Mouse (Mus musculus): ENCODE data around the gene Cyp4f37.
"Not testable (repeated sequence)": the region's sequence is repeated elsewhere in the genome, so short reads cannot be mapped to it uniquely, and the experiment has no call there.

Gene Cyp4f37

GRCm38 (mm10) chr17:32621018-32621417 lies at the start of gene Cyp4f37:
Gene Cyp4f37 (plus strand): TSS chr17:32621309.
- in situ Hi-C loops (cut with MboI; ENCODE audit: low pct_unique_long_range_greater_than_20kb in 1 of 2, low sequenced_read_pairs in 2 of 2, unreplicated experiment in 1 of 2): loop anchor here in 1 of 2 experiments (25.0 kb wide), 1 partner anchor 716 kb away; no protein-coding TSS in a partner anchor

GRCm38 (mm10) chr17:32573286-32573685 lies 47.8 kb upstream of the Cyp4f37 start:
- in situ Hi-C loops (cut with MboI; ENCODE audit: low pct_unique_long_range_greater_than_20kb in 1 of 2, low sequenced_read_pairs in 2 of 2, unreplicated experiment in 1 of 2): loop anchor here in 1 of 2 experiments (25.0 kb wide), 1 partner anchor 139 kb away; no protein-coding TSS in a partner anchor

DNA sequence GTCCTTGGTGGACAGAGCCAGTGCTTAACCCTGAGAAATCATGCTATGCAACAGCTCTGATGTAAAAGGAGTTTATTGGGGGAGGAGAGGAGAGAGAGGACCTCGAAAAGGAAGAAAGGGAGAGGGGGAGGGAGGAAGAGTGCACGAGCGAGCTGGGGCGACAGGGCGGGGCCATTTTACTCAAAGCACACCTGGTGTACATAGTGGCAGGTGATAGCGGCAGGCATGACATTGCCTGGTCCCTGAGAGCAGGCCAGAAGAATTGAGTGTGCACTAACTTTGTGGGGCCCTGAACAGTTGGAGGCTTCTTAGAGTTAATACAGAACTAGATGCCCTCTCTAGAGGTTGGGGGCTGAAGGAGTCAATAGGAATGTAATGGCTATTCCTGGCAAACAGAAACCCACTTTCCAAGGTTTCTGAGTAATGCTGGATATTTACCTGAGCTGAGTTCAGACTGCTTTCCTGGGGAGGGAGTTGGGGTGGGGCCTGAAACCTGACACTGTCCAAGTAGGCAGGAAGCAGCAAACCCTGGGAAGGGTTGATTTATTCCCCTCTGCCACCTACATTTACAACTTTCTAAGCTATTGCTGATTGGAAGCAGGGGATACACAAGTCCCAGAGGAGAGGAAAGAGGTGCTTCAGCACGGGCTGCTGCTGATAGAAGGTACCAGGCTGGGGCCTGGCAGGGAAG lies 43.5 kb upstream of the Cyp4f37 start:
- in situ Hi-C loops (cut with MboI; ENCODE audit: low pct_unique_long_range_greater_than_20kb in 1 of 2, low sequenced_read_pairs in 2 of 2, unreplicated experiment in 1 of 2): no loop called here

GRCm38 (mm10) chr17:32596494-32596893 lies 24.6 kb upstream of the Cyp4f37 start:
- in situ Hi-C loops (cut with MboI; ENCODE audit: low pct_unique_long_range_greater_than_20kb in 1 of 2, low sequenced_read_pairs in 2 of 2, unreplicated experiment in 1 of 2): no loop called here

GRCm38 (mm10) chr17:32608055-32608454 lies 13.1 kb upstream of the Cyp4f37 start:
- in situ Hi-C loops (cut with MboI; ENCODE audit: low pct_unique_long_range_greater_than_20kb in 1 of 2, low sequenced_read_pairs in 2 of 2, unreplicated experiment in 1 of 2): loop anchor here in 1 of 2 experiments (25.0 kb wide), 1 partner anchor 729 kb away; no protein-coding TSS in a partner anchor

DNA sequence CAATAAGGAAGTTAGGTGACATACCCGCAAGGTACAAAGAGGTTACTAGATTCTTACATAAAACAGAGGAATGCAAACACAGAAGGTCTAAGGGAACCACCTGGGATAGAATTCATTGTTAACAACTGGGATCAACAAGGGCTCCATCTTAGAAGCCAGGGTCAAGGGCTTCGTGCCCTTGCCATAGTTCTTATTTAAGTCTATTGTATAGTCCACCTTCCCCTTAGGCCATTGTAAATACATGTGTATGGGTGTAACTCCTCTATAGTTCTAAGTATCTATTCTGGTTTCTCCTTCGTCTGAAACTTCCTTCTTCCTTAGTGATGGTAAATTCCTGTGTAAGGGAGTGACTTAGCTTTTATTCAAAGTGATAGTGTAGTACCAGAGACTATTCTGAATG lies 10.9 kb upstream of the Cyp4f37 start:
- in situ Hi-C loops (cut with MboI; ENCODE audit: low pct_unique_long_range_greater_than_20kb in 1 of 2, low sequenced_read_pairs in 2 of 2, unreplicated experiment in 1 of 2): loop anchor here in 1 of 2 experiments (25.0 kb wide), 1 partner anchor 727 kb away; no protein-coding TSS in a partner anchor

GRCm38 (mm10) chr17:32610896-32611295 lies 10.2 kb upstream of the Cyp4f37 start:
- in situ Hi-C loops (cut with MboI; ENCODE audit: low pct_unique_long_range_greater_than_20kb in 1 of 2, low sequenced_read_pairs in 2 of 2, unreplicated experiment in 1 of 2): loop anchor here in 1 of 2 experiments (25.0 kb wide), 1 partner anchor 726 kb away; no protein-coding TSS in a partner anchor

DNA sequence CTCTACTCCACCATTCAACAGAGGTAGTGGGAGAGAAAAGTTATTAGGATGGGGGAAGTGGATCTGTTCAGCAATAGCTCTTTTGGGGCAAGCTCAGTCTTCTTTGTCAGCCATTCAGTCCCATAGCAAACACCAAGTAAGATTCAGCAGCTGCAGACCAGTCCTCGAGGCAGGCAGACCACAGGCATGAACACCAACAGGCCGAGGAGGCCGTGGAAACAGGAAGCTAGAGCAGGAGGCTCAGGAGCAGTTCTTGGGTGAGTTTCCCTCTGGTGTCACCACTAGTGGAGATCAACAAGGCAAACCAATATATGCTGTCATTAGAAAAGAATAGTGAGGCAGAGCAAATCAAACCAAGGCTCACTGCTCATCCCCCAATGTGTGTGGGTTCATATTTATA lies 8.7 kb upstream of the Cyp4f37 start:
- in situ Hi-C loops (cut with MboI; ENCODE audit: low pct_unique_long_range_greater_than_20kb in 1 of 2, low sequenced_read_pairs in 2 of 2, unreplicated experiment in 1 of 2): loop anchor here in 1 of 2 experiments (25.0 kb wide), 1 partner anchor 725 kb away; no protein-coding TSS in a partner anchor

- in situ Hi-C loops (cut with MboI; ENCODE audit: low pct_unique_long_range_greater_than_20kb in 1 of 2, low sequenced_read_pairs in 2 of 2, unreplicated experiment in 1 of 2): loop anchor here in 1 of 2 experiments (25.0 kb wide), 1 partner anchor 720 kb away; no protein-coding TSS in a partner anchor
Observed at GRCm38 (mm10) chr17:32617252-32617651, 3.9 kb upstream of the Cyp4f37 start.

DNA sequence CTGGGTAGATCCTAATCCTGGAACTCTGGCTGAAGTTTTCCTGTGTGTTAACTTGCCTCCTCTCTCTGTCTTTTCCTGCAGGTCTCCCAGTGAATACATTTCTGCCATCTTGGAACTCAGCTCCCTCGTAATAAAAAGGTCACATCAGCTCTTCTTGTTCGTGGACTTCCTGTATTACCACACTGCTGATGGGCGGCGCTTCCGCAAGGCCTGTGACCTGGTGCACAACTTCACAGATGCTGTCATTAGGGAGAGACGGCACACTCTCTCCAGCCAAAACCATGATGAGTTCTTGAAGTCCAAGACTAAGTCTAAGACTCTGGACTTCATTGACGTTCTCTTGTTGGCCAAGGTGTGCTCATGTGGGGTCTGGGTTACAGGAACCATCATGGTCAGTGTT lies 8.6 kb downstream of the Cyp4f37 start:
- in situ Hi-C loops (cut with MboI; ENCODE audit: low pct_unique_long_range_greater_than_20kb in 1 of 2, low sequenced_read_pairs in 2 of 2, unreplicated experiment in 1 of 2): not testable (repeated sequence)

GRCm38 (mm10) chr17:32631936-32632335 lies 10.8 kb downstream of the Cyp4f37 start:
- in situ Hi-C loops (cut with MboI; ENCODE audit: low pct_unique_long_range_greater_than_20kb in 1 of 2, low sequenced_read_pairs in 2 of 2, unreplicated experiment in 1 of 2): no loop called here

GRCm38 (mm10) chr17:32634242-32634971 lies 13.3 kb downstream of the Cyp4f37 start:
- in situ Hi-C loops (cut with MboI; ENCODE audit: low pct_unique_long_range_greater_than_20kb in 1 of 2, low sequenced_read_pairs in 2 of 2, unreplicated experiment in 1 of 2): not testable (repeated sequence)

GRCm38 (mm10) chr17:32634972-32635314 lies 13.8 kb downstream of the Cyp4f37 start:
- in situ Hi-C loops (cut with MboI; ENCODE audit: low pct_unique_long_range_greater_than_20kb in 1 of 2, low sequenced_read_pairs in 2 of 2, unreplicated experiment in 1 of 2): no loop called here

GRCm38 (mm10) chr17:32636341-32636740 lies 15.2 kb downstream of the Cyp4f37 start:
- in situ Hi-C loops (cut with MboI; ENCODE audit: low pct_unique_long_range_greater_than_20kb in 1 of 2, low sequenced_read_pairs in 2 of 2, unreplicated experiment in 1 of 2): no loop called here

DNA sequence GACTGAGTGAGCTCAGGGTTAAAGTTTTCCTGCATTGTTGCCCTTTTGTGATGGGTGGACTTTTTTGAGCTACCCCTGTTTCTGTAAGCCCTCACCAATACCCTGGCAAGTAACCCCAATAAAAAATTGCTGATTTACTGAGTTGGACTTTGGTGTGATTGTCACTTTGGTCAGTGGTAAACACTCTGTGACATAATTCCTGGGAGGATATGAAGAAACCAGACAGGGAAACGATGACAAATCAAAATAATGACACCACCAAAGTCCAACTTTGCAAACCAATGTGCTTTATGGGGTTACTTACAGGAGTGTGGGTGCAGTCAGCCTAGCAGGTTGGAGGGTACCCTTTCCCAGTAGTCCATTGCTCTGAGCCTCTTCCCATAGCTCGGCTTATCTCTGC lies 16.0 kb downstream of the Cyp4f37 start:
- in situ Hi-C loops (cut with MboI; ENCODE audit: low pct_unique_long_range_greater_than_20kb in 1 of 2, low sequenced_read_pairs in 2 of 2, unreplicated experiment in 1 of 2): no loop called here

DNA sequence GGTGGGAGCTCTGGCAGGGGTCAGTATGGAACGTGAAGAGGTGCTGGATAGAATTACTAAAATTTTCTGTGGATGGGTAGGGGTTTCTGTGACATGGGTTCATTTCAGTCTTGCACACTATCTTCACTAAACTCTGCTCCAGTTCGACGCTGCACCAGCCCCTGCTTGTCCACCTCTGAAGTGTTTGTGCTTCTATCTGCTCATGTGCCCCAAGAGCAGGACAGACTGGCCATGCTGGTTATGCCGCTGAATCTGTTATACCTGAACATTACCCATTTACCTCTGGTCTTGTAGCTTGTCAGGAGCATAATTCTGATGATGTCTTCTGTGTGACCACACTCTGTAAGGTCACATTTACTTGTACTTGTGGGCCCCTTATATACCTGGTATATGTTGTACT lies 25.5 kb downstream of the Cyp4f37 start:
- in situ Hi-C loops (cut with MboI; ENCODE audit: low pct_unique_long_range_greater_than_20kb in 1 of 2, low sequenced_read_pairs in 2 of 2, unreplicated experiment in 1 of 2): no loop called here

DNA sequence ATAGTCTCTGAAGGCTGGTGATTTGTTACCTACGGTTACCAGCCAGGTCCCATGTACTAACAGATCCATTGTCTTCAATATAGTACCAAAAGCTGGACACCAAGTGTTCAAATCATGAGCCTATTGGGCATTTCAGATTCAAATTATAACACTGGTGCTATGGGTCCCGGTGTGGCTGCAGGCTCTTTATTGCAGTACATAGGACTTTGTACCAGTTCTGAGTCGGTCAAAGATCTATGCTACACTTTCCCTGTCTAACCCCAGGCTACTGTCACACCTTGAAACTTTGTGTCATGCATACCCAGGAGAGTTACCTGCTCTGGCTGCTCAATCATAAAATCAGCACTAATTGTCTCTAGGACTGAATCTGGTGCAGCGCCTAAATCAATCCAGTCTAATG lies 32.8 kb downstream of the Cyp4f37 start:
- in situ Hi-C loops (cut with MboI; ENCODE audit: low pct_unique_long_range_greater_than_20kb in 1 of 2, low sequenced_read_pairs in 2 of 2, unreplicated experiment in 1 of 2): no loop called here

DNA sequence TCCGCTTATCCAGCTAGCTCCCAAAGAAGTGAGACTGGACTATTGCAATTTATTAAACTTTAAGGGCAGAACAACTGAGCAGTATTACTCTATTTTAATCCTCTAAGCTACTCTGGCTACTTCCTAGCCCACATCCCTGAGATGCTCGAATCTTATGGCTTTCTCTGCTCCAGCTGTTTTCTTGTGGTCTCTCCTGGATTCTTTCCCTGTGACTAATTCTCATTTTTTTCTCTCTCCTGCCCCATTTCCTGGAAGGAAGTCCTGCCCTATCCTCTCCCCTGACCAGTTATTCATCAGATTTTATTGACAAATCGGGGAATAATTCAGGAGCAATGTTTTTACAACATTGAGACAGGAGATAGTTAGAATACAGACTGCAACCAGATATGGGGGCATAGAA lies 35.9 kb downstream of the Cyp4f37 start:
- in situ Hi-C loops (cut with MboI; ENCODE audit: low pct_unique_long_range_greater_than_20kb in 1 of 2, low sequenced_read_pairs in 2 of 2, unreplicated experiment in 1 of 2): no loop called here

- in situ Hi-C loops (cut with MboI; ENCODE audit: low pct_unique_long_range_greater_than_20kb in 1 of 2, low sequenced_read_pairs in 2 of 2, unreplicated experiment in 1 of 2): no loop called here
Observed at GRCm38 (mm10) chr17:32658246-32658645, 37.1 kb downstream of the Cyp4f37 start.
